Mouse (Mus musculus): ENCODE measurements around the gene Tnrc6b. TPM values are rescaled to one million over a fixed set of nuclear protein-coding genes. Genes with fewer than 3 reads are reported as not detected.

Gene Tnrc6b
- polyA plus RNA-seq, 1 experiment from 2014 or later, result 15.4 TPM

DNA sequence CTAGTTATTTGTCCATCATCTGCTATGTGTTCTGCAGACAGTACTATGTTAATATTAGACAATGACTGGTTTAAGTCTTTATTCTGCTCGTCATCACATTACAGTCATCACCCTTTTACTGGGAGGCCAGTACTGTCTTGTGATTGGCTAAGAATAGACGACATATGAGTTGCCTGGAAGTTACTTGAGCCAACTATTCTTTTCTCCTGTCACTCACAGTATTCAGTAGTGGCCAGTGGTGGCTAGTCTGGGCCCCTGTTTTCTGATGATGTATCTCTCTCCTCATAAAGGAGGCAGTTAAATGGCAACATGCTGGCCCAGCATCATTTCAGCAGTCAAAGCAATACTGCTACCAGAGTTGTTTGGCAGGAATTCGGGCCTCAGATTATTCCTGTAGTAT lies 163.6 kb downstream of the Tnrc6b start:
- no peak overlapping the region for H3K4me2 ChIP-seq (ENCODE audit: low read length)
- no peak overlapping the region for H3K27ac ChIP-seq (replicated peaks in 1 of 2; ENCODE audit: control insufficient read depth in 1 of 2, insufficient read depth in 1 of 2, low read depth in 2 of 2, low read length in 2 of 2)
- no peaks in the 10 kb centered on the region for H3K9me3 ChIP-seq (ENCODE audit: control insufficient read depth, low read length)
- H3K27me3 ChIP-seq (ENCODE audit: control insufficient read depth, insufficient read depth, low read length), result no peaks in the 10 kb centered on the region
- H3K4me1 ChIP-seq (ENCODE audit: control insufficient read depth in 2 of 2, insufficient read depth in 2 of 2, low read length in 2 of 2), result peaks cover 0 to 4% of the 10 kb centered on the region in 2 experiments; a peak in 2 of 4 replicates
- no peak overlapping the region for H3K9ac ChIP-seq (ENCODE audit: low read length)
- WGBS, result 51% methylated on average over 3 of the region's 3 CpGs
- no peak overlapping the region for H3K4me3 ChIP-seq (ENCODE audit: control insufficient read depth in 1 of 2, insufficient read depth in 1 of 2, low read depth in 1 of 2, low read length in 2 of 2)
- peaks cover 33% of the 10 kb centered on the region for H3K36me3 ChIP-seq (ENCODE audit: control insufficient read depth, insufficient read depth, low read length)
- no peak for ATAC-seq (ENCODE audit: insufficient number of reproducible peaks, insufficient read depth, low FRiP score, low read depth)

GRCm38 (mm10) chr15:80876231-80876630 lies 165.1 kb downstream of the Tnrc6b start:
- no peak for ATAC-seq (ENCODE audit: insufficient number of reproducible peaks, insufficient read depth, low FRiP score, low read depth)
- Histone ChIP-seq H3K27ac (replicated peaks in 1 of 2; ENCODE audit: control insufficient read depth in 1 of 2, insufficient read depth in 1 of 2, low read depth in 2 of 2, low read length in 2 of 2) (no peak overlapping the region), H3K36me3 (ENCODE audit: control insufficient read depth, insufficient read depth, low read length) (peaks cover 45% of the 10 kb centered on the region), H3K9ac (ENCODE audit: low read length) (no peak overlapping the region), H3K4me1 (ENCODE audit: control insufficient read depth in 2 of 2, insufficient read depth in 2 of 2, low read length in 2 of 2) (peaks cover 0 to 4% of the 10 kb centered on the region in 2 experiments; a peak in 2 of 4 replicates), H3K4me2 (ENCODE audit: low read length) (no peak overlapping the region), H3K27me3 (ENCODE audit: control insufficient read depth, insufficient read depth, low read length) (no peaks in the 10 kb centered on the region), H3K4me3 (ENCODE audit: control insufficient read depth in 1 of 2, insufficient read depth in 1 of 2, low read depth in 1 of 2, low read length in 2 of 2) (no peak overlapping the region), H3K9me3 (ENCODE audit: control insufficient read depth, low read length) (no peaks in the 10 kb centered on the region)
- WGBS, result 84% methylated on average over 21 of the region's 21 CpGs

GRCm38 (mm10) chr15:80884095-80884494 lies 173.0 kb downstream of the Tnrc6b start:
- H3K4me3 ChIP-seq (ENCODE audit: control insufficient read depth in 1 of 2, insufficient read depth in 1 of 2, low read depth in 1 of 2, low read length in 2 of 2), result no peak overlapping the region
- H3K9me3 ChIP-seq (ENCODE audit: control insufficient read depth, low read length), result no peaks in the 10 kb centered on the region
- H3K4me2 ChIP-seq (ENCODE audit: low read length), result no peak overlapping the region
- no peaks in the 10 kb centered on the region for H3K27me3 ChIP-seq (ENCODE audit: control insufficient read depth, insufficient read depth, low read length)
- no peaks in the 10 kb centered on the region for H3K4me1 ChIP-seq (ENCODE audit: control insufficient read depth in 2 of 2, insufficient read depth in 2 of 2, low read length in 2 of 2)
- ATAC-seq (ENCODE audit: insufficient number of reproducible peaks, insufficient read depth, low FRiP score, low read depth), result no peak
- H3K9ac ChIP-seq (ENCODE audit: low read length), result no peak overlapping the region
- H3K27ac ChIP-seq (replicated peaks in 1 of 2; ENCODE audit: control insufficient read depth in 1 of 2, insufficient read depth in 1 of 2, low read depth in 2 of 2, low read length in 2 of 2), result no peak overlapping the region
- 83% methylated on average over 8 of the region's 8 CpGs for WGBS
- peaks cover 95% of the 10 kb centered on the region for H3K36me3 ChIP-seq (ENCODE audit: control insufficient read depth, insufficient read depth, low read length)

GRCm38 (mm10) chr15:80886361-80887156 lies 175.4 kb downstream of the Tnrc6b start:
- Histone ChIP-seq H3K4me3 (ENCODE audit: control insufficient read depth in 1 of 2, insufficient read depth in 1 of 2, low read depth in 1 of 2, low read length in 2 of 2) (no peak overlapping the region), H3K9ac (ENCODE audit: low read length) (no peak overlapping the region), H3K4me1 (ENCODE audit: control insufficient read depth in 2 of 2, insufficient read depth in 2 of 2, low read length in 2 of 2) (no peaks in the 10 kb centered on the region), H3K36me3 (ENCODE audit: control insufficient read depth, insufficient read depth, low read length) (peaks cover 94% of the 10 kb centered on the region), H3K9me3 (ENCODE audit: control insufficient read depth, low read length) (no peaks in the 10 kb centered on the region), H3K27me3 (ENCODE audit: control insufficient read depth, insufficient read depth, low read length) (no peaks in the 10 kb centered on the region), H3K27ac (replicated peaks in 1 of 2; ENCODE audit: control insufficient read depth in 1 of 2, insufficient read depth in 1 of 2, low read depth in 2 of 2, low read length in 2 of 2) (no peak overlapping the region), H3K4me2 (ENCODE audit: low read length) (no peak overlapping the region)
- 81% methylated on average over 1 of the region's 1 CpGs for WGBS
- no peak for ATAC-seq (ENCODE audit: insufficient number of reproducible peaks, insufficient read depth, low FRiP score, low read depth)

DNA sequence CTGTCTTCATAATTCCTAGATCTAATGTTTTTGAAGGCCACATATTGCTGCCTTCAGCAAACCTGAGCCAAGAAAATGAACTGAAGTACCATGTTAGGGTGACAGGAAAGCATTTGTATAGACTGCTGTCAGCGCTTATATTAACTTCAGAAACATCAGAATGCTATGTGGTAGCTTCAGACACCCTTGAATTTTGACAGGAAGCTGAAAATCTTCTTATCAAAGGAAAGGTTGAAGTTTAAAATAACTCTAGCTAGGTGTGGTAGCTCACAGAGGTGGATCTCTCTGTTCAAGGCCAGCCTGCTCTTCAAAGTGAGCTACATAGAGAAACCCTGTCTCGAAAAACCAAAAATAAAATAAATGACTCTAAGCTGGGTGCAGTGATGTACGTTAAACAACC lies 181.2 kb downstream of the Tnrc6b start:
- H3K4me2 ChIP-seq (ENCODE audit: low read length), result no peak overlapping the region
- ATAC-seq (ENCODE audit: insufficient number of reproducible peaks, insufficient read depth, low FRiP score, low read depth), result no peak
- no peaks in the 10 kb centered on the region for H3K27me3 ChIP-seq (ENCODE audit: control insufficient read depth, insufficient read depth, low read length)
- peaks cover 81% of the 10 kb centered on the region for H3K36me3 ChIP-seq (ENCODE audit: control insufficient read depth, insufficient read depth, low read length)
- no peak overlapping the region for H3K27ac ChIP-seq (replicated peaks in 1 of 2; ENCODE audit: control insufficient read depth in 1 of 2, insufficient read depth in 1 of 2, low read depth in 2 of 2, low read length in 2 of 2)
- no peaks in the 10 kb centered on the region for H3K4me1 ChIP-seq (ENCODE audit: control insufficient read depth in 2 of 2, insufficient read depth in 2 of 2, low read length in 2 of 2)
- no peaks in the 10 kb centered on the region for H3K9me3 ChIP-seq (ENCODE audit: control insufficient read depth, low read length)
- H3K9ac ChIP-seq (ENCODE audit: low read length), result no peak overlapping the region
- no peak overlapping the region for H3K4me3 ChIP-seq (ENCODE audit: control insufficient read depth in 1 of 2, insufficient read depth in 1 of 2, low read depth in 1 of 2, low read length in 2 of 2)
- WGBS, result 90% methylated on average over 3 of the region's 3 CpGs

GRCm38 (mm10) chr15:80896741-80897140 lies 185.6 kb downstream of the Tnrc6b start:
- Histone ChIP-seq H3K27ac (replicated peaks in 1 of 2; ENCODE audit: control insufficient read depth in 1 of 2, insufficient read depth in 1 of 2, low read depth in 2 of 2, low read length in 2 of 2) (no peak overlapping the region), H3K4me3 (ENCODE audit: control insufficient read depth in 1 of 2, insufficient read depth in 1 of 2, low read depth in 1 of 2, low read length in 2 of 2) (no peak overlapping the region), H3K9me3 (ENCODE audit: control insufficient read depth, low read length) (no peaks in the 10 kb centered on the region), H3K36me3 (ENCODE audit: control insufficient read depth, insufficient read depth, low read length) (peaks cover 80% of the 10 kb centered on the region), H3K4me1 (ENCODE audit: control insufficient read depth in 2 of 2, insufficient read depth in 2 of 2, low read length in 2 of 2) (no peaks in the 10 kb centered on the region), H3K4me2 (ENCODE audit: low read length) (no peak overlapping the region), H3K9ac (ENCODE audit: low read length) (no peak overlapping the region), H3K27me3 (ENCODE audit: control insufficient read depth, insufficient read depth, low read length) (no peaks in the 10 kb centered on the region)
- WGBS, result 97% methylated on average over 10 of the region's 10 CpGs
- no peak for ATAC-seq (ENCODE audit: insufficient number of reproducible peaks, insufficient read depth, low FRiP score, low read depth)

DNA sequence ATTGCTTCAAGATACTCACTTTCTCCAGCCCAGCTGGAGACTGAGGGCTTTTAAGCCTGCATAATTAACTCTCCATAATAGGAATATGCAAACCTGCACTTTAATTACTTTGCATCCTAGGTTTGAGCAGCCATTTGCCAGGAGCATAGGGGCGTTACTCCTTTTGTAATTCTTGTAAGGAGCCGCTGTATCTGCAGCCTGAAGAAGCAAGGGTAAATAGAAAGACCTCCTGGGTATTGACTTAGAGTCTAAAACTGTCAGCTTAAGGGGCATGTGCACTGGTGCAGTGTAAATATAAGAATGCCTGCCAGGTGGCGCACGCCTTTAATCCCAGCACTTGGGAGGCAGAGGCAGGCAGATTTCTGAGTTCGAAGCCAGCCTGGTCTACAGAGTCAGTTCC lies 186.8 kb downstream of the Tnrc6b start:
- no peaks in the 10 kb centered on the region for H3K9me3 ChIP-seq (ENCODE audit: control insufficient read depth, low read length)

GRCm38 (mm10) chr15:80899806-80900205 lies 188.7 kb downstream of the Tnrc6b start:
- WGBS, result 89% methylated on average over 2 of the region's 2 CpGs
- H3K9ac ChIP-seq (ENCODE audit: low read length), result no peak overlapping the region
- no peak for ATAC-seq (ENCODE audit: insufficient number of reproducible peaks, insufficient read depth, low FRiP score, low read depth)
- no peaks in the 10 kb centered on the region for H3K4me1 ChIP-seq (ENCODE audit: control insufficient read depth in 2 of 2, insufficient read depth in 2 of 2, low read length in 2 of 2)
- peaks cover 91% of the 10 kb centered on the region for H3K36me3 ChIP-seq (ENCODE audit: control insufficient read depth, insufficient read depth, low read length)
- no peak overlapping the region for H3K4me3 ChIP-seq (ENCODE audit: control insufficient read depth in 1 of 2, insufficient read depth in 1 of 2, low read depth in 1 of 2, low read length in 2 of 2)
- H3K27me3 ChIP-seq (ENCODE audit: control insufficient read depth, insufficient read depth, low read length), result no peaks in the 10 kb centered on the region
- no peaks in the 10 kb centered on the region for H3K9me3 ChIP-seq (ENCODE audit: control insufficient read depth, low read length)
- no peak overlapping the region for H3K4me2 ChIP-seq (ENCODE audit: low read length)
- H3K27ac ChIP-seq (replicated peaks in 1 of 2; ENCODE audit: control insufficient read depth in 1 of 2, insufficient read depth in 1 of 2, low read depth in 2 of 2, low read length in 2 of 2), result no peak overlapping the region

More for the DNA sequence above, 186.8 kb downstream of the Tnrc6b start:
- Histone ChIP-seq H3K36me3 (ENCODE audit: control insufficient read depth, insufficient read depth, low read length) (peaks cover 89% of the 10 kb centered on the region), H3K4me2 (ENCODE audit: low read length) (no peak overlapping the region), H3K27me3 (ENCODE audit: control insufficient read depth, insufficient read depth, low read length) (no peaks in the 10 kb centered on the region), H3K9ac (ENCODE audit: low read length) (no peak overlapping the region), H3K27ac (replicated peaks in 1 of 2; ENCODE audit: control insufficient read depth in 1 of 2, insufficient read depth in 1 of 2, low read depth in 2 of 2, low read length in 2 of 2) (no peak overlapping the region), H3K4me1 (ENCODE audit: control insufficient read depth in 2 of 2, insufficient read depth in 2 of 2, low read length in 2 of 2) (no peaks in the 10 kb centered on the region), H3K4me3 (ENCODE audit: control insufficient read depth in 1 of 2, insufficient read depth in 1 of 2, low read depth in 1 of 2, low read length in 2 of 2) (no peak overlapping the region)
- 95% methylated on average over 5 of the region's 5 CpGs for WGBS
- ATAC-seq (ENCODE audit: insufficient number of reproducible peaks, insufficient read depth, low FRiP score, low read depth), result no peak

Data from heart, embryonic 14.5 days (tissue).